Mouse (Mus musculus) v-Abl transformed pro-B cells (cell line): ENCODE data around the gene Nfic.

Experiments
- in situ Hi-C, 2 experiments: fragments of 400-800 bp; cut with MboI; formaldehyde crosslinking; loops; one replicate each; pipeline ENCODE4 v1.15.1; 2025; ENCODE audit not compliant: unreplicated experiment in 2 of 2

Nfic gene

DNA sequence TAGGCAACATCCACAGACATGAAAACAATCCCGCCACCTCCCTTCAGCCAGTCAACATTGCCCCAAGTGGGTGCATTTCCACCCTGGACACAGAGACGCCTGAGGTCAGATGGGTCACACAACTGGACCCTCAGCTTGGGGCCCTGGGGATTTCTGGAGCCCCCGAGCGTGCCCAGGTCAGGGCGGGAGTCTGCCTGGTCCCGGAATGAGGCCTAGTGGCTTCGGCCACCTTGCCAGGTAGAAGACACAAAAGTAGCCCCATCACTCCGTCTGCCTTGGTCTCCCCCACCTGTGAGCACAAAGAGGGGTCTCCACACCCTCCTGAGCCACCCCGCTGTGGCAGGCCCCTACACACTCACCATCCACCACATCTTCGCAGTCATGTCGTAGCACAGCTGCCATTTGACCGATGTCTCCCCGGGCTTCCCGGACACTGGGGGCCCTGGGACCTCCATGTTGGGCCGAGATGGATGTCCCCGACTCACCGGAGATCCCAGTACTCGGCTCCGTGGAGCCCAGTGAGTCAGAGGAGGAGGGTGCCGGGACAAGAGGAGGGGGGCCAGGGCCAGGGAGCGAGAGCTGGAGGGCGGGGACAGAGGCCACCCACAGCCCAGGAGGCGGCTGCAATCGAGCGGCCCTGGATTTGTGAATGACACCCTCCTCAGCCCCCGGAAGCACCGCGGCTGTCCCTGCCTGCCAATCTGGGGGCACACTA is at the start of gene Nfic:
Nfic (minus strand) TSS at position 455 of the 715 bp plus-strand sequence.
- in situ Hi-C loops, result no loop called here

DNA sequence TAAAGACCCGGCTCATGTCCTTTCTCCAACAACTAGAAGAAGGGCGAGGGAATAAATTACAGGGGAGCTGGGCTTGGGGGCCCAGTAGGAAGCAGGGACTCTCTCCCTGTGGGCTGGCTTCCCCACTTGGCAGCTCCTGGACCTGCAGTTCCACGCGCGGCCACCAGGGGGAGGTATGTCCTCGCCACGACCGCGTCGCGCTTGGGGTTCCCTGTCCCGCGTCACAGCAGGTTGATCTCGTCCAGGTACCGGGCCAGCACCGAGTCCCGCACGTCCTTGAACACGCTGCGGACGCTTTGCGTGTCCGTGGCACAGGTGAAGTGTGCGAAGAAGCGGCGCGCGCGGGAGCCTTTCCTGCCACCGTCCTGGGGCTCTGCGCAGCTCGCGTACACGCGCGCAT is 47.2 kb upstream of the Nfic start:
- in situ Hi-C loops, result loop anchor here in 1 of 2 experiments (5.0 kb wide), 1 partner anchor 35 kb away; no protein-coding TSS in a partner anchor

DNA sequence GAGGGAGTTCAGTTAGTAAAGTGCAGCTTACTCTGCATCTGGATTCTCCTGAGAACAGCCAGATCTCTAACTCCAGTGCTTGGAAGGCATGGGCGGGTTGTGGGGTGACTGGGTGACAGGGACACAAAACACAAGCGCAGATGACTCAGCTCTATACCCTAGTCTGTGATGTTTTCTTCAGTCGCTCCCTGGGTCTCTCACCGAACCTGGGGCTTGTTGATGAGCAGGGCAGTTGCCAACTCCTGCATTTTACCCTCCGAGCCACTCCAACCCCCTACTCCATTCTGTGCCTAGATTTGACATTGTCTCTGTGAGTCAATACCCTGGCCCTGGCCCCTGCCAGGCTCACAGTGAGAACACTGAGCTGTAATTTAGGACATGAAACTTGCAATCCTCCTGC is 46.4 kb upstream of the Nfic start:
- in situ Hi-C loops, result loop anchor here in 1 of 2 experiments (5.0 kb wide), 1 partner anchor 35 kb away; no protein-coding TSS in a partner anchor

DNA sequence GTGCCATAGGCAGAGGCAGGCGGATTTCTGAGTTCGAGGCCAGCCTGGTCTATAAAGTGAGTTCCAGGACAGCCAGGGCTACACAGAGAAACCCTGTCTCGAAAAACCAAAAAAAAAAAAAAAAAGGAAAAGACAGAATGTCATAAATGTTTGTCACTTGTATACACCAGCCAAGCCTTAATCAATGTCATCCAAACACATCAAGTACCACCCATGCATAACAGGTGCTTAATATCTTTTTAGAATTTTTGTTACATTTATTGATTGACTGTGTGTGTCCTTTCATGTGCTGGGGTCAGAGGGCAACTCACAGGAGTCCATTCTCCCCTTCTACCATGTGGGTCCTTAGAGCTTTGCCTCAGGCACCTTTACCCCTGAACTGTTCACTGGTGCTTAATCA is 44.6 kb upstream of the Nfic start, which contains the start of gene S1pr4:
S1pr4 (minus strand) TSS at position 101 of the 400 bp plus-strand sequence.
- in situ Hi-C loops, result loop anchor here in 1 of 2 experiments (5.0 kb wide), 1 partner anchor 37 kb away; no protein-coding TSS in a partner anchor

DNA sequence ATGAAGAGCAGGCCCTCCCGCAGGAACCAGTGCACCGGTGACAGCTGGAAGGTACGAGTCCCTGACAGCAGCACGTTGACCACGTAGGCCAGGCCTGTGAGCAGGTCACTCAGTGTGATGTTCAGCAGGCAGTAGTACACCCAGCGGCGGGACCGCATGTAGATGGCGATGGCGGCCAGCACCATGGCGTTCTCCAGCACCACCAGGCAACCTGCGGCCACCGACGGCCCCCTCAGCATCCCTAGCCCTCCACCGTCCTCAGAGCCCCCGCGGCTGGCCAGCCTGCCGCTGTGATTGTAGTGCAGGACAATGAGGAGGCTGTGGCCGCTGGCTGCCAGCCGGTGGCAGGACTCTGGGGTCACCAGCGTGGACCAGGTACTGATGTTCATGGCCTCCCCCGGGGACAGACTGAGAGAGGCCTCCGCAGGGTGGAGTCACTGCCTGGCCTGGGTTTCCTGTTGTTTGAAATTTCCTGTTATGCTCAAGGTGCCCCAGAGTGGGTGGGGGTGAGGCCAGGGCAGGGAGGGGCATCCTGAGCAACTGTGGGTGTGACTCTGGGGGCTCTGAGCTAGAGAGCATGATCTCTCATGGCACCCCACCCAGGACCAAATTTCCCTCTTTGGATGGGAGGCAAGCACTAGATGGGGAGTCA is 43.9 kb upstream of the Nfic start:
- in situ Hi-C loops, result loop anchor here (5.0 to 25.0 kb wide), 4 partner anchors 48 to 675 kb away; partner anchors contain the start of genes BC025920 (in 1 of the 2) and Gna11 (in 1 of the 2)

DNA sequence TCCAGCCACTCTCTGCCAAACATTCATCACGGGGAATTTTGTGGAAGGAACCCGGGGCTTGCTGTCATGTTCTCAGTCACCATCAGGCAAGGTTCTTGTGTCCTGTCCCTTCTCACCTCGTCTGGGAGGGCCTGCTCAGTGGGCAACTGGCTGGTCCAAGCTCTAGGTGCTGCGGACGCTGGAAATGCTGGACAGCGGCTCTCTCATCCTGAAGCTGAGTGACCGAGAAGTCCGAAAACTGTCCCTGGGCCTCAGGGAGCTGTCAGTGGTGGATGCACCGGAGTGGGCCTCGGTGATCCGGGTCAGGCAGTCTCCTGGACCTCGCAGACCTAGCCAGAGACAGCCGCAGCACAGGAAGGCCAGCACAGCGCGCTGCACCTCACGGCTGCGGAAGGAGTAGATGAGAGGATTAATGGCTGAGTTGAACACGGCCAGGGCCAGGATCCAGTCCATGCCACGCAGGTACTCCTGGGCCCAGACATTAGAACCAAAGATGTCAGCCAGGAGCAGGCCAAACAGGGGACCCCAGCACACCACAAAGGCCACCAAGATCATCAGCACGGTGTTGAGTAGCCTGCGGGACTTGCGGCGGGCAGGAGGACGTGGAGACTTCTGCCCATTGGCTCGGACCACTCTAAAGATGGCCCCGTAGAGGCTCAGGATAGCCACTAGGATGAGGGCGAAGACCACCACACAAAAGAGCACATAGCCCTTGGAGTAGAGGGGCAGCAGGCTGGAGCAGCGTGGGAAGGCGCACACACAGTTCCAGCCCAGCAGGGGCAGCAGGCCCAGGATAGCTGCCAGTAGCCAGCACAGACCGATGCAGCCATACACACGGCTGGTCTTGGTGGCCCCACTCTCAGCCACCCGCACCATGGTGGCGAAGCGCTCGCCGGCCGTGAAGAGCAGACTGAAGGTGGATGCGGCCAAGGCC is 43.1 kb upstream of the Nfic start:
- in situ Hi-C loops, result loop anchor here (5.0 to 25.0 kb wide), 4 partner anchors 49 to 676 kb away; partner anchors contain the start of genes BC025920 (in 1 of the 2) and Gna11 (in 1 of the 2)

DNA sequence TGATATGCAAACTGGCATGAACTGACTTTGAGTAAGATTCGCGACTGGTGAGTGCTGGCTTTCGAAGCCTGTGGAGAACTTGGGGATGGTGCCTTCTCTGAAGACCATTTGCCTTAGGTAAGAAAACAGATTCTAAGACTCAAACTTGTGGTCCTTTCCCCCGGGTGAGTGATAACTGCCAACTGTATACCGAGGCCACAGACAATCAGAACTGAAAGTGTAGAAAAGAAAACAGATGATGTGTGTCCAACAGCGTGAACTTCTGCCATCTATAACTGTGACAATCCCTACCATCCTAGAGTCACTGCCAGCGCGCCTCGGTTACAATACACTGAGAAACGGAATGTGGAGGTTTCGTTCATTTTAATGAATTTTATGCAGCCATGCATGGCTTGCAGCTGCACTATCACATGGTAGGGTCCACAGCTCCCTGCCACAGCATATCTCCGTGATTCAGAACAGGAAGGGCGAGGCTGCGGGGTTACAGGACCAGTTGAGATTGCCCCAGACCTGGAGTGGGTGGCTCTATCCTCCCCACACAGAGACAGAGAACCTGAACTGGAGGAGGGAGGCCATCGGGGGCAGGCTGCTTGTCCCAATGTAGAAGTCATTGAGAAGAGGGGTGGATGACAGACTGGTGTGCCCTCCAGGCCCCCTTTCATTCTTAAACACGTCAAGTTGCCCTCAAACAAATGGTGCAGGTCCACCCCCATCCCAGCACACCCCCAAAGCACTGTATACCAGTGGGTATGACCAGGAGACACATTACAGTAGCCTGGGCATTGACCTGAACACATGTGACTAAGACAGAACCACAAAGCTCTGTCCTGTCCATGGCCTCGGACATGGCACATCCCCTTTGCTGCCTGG is 42.2 kb upstream of the Nfic start:
- in situ Hi-C loops, result loop anchor here (5.0 to 25.0 kb wide), 4 partner anchors 50 to 677 kb away; partner anchors contain the start of genes BC025920 (in 1 of the 2) and Gna11 (in 1 of the 2)

DNA sequence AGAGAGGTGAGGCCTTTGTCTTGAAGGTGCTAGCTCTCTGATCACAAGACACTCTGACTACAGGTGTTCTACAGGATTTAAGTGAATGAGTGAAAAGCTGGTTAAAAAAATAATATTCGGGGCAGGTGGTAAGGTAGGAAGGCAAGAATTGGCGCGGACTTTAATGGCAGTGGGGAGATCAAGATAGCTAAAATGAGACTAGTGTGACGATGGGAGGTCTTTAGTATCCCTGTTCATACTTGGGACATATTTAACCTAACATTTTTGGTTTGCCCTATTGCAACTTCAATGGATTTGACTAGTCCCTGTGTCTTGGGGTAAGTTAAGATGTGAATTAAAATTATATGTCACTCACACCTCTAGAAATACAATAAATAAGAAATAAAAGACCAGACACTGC is 41.5 kb upstream of the Nfic start:
- in situ Hi-C loops, result loop anchor here (5.0 to 25.0 kb wide), 4 partner anchors 50 to 678 kb away; partner anchors contain the start of genes BC025920 (in 1 of the 2) and Gna11 (in 1 of the 2)

DNA sequence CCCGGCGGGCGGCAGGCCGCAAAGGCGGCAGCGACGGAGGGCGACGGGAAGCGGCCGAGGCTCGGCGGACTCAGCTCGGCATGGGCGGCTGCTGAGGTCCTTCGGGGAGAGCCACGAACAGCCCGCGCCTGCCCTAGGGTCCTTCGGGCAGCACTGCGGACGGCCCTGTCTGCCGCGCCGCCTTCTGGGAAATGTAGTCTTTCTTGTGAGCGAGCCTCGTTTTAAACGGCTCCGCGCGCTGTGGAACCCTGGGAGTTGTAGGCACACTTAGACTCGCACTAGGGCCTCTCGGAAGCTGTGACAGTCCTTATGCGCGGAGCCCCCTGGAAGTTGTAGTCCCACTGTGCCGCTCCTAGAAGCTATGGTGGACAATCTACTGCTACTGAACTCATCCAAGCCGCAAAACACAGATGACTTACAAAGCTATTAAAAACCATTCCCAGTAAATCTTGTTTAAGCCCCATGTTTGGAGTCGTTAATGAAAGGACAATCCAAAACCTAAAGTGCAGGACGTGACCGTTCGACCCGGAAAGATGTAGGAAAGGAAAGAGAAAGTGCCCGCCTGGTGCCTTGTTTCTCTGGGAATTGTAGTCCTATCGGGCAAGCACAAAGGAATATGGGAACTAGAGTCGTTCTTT is 40.9 kb upstream of the Nfic start, which contains the start of gene Ncln:
Ncln (minus strand) TSS at position 129 of the 638 bp plus-strand sequence.
- in situ Hi-C loops, result loop anchor here (5.0 to 25.0 kb wide), 4 partner anchors 51 to 678 kb away; partner anchors contain the start of genes BC025920 (in 1 of the 2) and Gna11 (in 1 of the 2)

DNA sequence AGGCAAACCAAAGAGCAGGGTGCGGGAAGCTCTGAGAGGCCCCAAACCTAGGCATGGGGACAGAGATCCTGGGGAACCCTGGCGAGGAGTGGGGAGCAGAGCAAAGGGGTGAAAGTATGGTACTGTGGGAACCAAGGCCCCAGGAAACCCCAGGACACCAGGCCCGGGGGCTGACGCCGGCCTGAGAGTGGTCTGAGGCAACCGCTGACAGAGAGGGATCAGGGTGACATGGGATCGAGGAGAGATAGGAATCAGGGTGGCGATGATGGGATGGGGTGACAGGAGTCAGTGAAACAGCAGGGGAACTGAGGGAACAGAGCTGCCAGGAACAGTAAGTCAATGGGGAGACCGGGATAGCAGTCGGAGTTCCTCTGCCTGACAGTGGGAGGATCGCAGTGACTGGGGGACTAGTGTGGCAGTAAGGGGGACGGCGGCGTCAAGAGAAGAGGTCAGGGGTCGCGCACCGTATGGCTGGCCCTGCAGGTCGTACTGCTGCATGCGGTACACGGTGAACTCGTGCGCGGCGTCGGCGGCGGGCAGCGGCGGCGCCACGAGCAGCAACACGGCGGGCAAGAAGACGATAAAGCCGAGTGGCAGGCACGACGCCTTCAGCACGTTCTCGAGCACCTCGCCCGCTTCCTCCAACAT is 40.3 kb upstream of the Nfic start:
- in situ Hi-C loops, result loop anchor here (5.0 to 25.0 kb wide), 4 partner anchors 52 to 679 kb away; partner anchors contain the start of genes BC025920 (in 1 of the 2) and Gna11 (in 1 of the 2)

DNA sequence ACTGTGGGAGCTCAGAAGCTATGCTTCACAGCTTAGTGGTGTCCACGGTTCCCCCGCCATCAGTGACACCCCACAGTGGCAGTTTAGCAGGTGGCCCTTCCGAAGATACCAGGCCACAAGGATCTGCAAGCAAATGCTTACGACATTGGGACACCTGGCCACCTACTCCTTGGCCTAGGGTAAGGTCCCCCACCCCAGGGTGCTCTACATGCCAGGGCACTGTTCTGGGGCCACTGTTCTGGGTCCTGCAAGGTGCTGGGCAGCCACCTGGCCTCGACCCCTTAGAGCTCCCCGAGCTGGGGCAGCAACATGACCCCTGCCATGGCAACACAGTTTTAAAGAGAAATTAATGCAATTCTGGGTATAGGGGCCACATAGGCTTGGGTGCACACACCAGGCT is 39.7 kb upstream of the Nfic start:
- in situ Hi-C loops, result loop anchor here (5.0 to 25.0 kb wide), 4 partner anchors 52 to 680 kb away; partner anchors contain the start of genes BC025920 (in 1 of the 2) and Gna11 (in 1 of the 2)

DNA sequence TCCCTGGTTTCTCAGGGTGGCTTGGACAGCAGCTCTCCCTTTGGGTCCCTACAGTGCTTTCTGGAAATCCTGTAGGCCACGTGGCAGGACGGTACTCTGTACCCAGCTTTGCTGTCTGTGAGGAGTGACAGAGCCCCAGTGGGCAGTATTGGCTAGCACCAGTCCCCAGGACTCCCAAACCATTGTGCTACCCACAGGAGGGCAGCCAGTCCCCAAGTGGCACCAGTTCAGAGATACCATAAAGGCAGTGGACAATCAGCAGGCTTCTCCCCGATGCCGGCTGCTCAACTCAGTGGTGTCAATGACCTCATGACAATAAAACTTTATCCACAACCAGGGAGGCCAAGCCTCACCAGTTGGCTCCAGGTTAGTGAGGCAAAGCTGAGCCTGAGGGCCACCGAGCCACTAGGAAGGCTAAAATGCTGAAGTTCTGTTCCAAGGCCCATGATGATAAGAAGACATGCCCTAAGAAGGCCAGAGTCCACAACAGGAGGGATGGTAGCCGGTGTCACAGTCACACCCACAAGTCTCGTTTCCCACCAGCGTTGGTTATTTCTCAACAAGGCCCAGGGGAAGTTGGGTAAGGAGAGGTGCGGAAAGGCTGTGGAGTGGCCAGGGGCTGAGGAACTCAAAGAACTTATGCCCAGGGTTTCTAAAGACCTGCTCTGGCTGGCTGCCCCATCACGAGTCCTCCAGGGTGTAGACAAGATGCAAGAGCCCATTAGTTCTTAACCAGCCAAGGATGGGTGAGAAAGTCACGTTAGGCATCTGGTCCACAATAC is 39.0 kb upstream of the Nfic start:
- in situ Hi-C loops, result loop anchor here (5.0 to 25.0 kb wide), 4 partner anchors 53 to 680 kb away; partner anchors contain the start of genes BC025920 (in 1 of the 2) and Gna11 (in 1 of the 2)

- in situ Hi-C loops, result loop anchor here (10.0 to 25.0 kb wide), 2 partner anchors 669 to 681 kb away; no protein-coding TSS in a partner anchor
These were observed 38.3 kb upstream of the Nfic start for GRCm38 (mm10) chr10:81493601-81494220.

- in situ Hi-C loops, result loop anchor here (10.0 to 25.0 kb wide), 2 partner anchors 670 to 682 kb away; no protein-coding TSS in a partner anchor
These were observed 37.3 kb upstream of the Nfic start for GRCm38 (mm10) chr10:81492606-81493240.

GRCm38 (mm10) chr10:81491018-81491417 is 35.6 kb upstream of the Nfic start:
- in situ Hi-C loops, result loop anchor here (10.0 to 25.0 kb wide), 2 partner anchors 671 to 684 kb away; no protein-coding TSS in a partner anchor

- in situ Hi-C loops, result loop anchor here (10.0 to 25.0 kb wide), 2 partner anchors 672 to 685 kb away; no protein-coding TSS in a partner anchor
These were observed 34.5 kb upstream of the Nfic start for GRCm38 (mm10) chr10:81489941-81490340.
